Mouse (Mus musculus): ENCODE results near the gene Kpna7.
"Not testable (repeated sequence)": the region's sequence is repeated elsewhere in the genome, so short reads cannot be mapped to it uniquely, and the experiment has no call there.

Gene Kpna7

GRCm38 (mm10) chr5:145083632-145084451 lies at the start of gene Kpna7, which contains the start of gene Arpc1a:
TSS of gene Kpna7 (minus strand) at chr5:145084030.
TSS of gene Arpc1a (plus strand) at chr5:145083830.
- DNase-seq (ENCODE audit: low spot score in 2 of 2), result peak; percentile 94 to 96

DNA sequence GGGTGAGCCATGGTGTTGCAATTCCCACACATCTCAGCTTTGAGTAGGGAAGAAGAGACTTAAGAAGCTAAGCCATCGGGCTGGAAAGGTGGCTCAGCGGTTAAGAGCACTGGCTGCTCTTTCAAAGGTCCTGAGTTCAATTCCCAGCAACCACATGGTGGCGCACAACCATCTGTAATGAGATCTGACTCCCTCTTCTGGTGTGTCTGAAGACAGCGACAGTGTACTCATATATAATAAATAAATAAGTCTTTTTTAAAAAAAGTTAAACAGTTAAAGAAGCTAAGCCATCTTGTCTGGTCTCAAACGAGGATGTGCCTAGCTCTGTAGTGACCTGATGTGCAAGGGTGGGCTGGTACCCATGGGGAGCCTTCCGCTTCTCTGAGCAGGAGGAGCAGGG lies 49.4 kb upstream of the Kpna7 start:
- DNase-seq (ENCODE audit: low spot score in 2 of 2), result not testable (repeated sequence)

DNA sequence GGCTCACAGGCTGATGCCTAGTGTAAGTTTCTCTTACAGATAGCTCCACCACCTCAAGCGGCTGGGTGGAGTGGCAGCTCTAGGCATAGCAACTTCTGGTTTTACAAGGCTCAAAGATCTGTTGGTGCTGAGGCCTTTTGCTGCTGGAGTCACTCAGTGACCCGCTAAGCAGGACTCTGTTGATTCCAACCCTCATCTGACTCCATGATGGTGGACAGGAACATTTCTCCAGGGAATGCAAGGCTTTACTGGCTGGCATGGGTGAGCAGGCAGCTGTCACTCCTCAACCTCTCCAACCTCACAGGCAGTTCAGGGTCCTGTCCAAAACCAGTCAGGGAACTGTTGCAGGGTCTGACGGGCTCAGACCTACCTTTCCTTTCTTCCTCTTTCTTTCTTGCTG lies 47.2 kb upstream of the Kpna7 start:
- DNase-seq (ENCODE audit: low spot score in 2 of 2), result no peak

DNA sequence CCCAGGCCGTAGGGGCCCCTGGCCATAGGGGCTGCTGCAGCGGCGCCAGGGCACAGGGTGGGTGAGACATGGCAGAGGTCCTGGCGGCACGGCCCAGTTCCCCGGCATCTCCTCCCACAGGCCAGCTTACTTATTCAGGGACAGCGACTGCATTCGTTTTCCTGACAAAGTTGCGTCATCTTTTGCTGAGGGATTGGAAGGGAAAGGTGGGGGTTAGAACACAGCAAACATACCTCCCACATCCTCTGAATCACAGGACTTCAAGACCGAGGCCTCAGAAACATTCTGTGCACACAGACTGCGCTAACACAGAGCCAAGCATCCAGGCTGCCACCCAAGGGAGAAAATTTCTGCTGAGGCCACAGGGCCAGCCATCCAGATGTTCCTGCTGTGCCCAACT lies 46.4 kb upstream of the Kpna7 start:
- DNase-seq (ENCODE audit: low spot score in 2 of 2), result no peak

GRCm38 (mm10) chr5:145129773-145130172 lies 45.9 kb upstream of the Kpna7 start:
- not testable (repeated sequence) for DNase-seq (ENCODE audit: low spot score in 2 of 2)

GRCm38 (mm10) chr5:145129124-145129523 lies 45.3 kb upstream of the Kpna7 start:
- DNase-seq (ENCODE audit: low spot score in 2 of 2), result no peak

GRCm38 (mm10) chr5:145126580-145126979 lies 42.8 kb upstream of the Kpna7 start:
- no peak for DNase-seq (ENCODE audit: low spot score in 2 of 2)

- DNase-seq (ENCODE audit: low spot score in 2 of 2), result no peak
These were observed 39.6 kb upstream of the Kpna7 start for GRCm38 (mm10) chr5:145123396-145123795.

DNA sequence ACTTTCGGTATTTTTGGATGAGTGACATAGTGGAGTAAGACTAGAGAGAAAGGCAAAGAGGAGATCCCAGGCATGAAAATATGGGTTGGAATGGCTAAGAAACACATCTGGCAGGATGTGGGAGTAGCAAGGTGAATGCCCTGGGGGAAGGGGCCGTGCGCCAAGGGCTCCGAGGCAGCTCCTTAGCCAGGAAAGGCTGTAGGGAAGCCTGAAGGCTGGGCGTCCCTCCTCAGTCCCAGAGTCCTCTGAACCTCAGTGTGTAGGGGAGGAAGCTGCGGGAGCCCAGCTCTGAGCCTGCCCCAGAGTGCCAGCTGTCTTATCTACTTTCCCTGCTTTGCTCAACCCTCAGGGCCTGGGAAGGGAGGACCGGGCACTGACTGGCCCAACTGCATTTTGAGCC lies 37.1 kb upstream of the Kpna7 start:
- no peak for DNase-seq (ENCODE audit: low spot score in 2 of 2)

GRCm38 (mm10) chr5:145119385-145119784 lies 35.6 kb upstream of the Kpna7 start:
- DNase-seq (ENCODE audit: low spot score in 2 of 2), result no peak

GRCm38 (mm10) chr5:145118461-145118860 lies 34.6 kb upstream of the Kpna7 start:
- no peak for DNase-seq (ENCODE audit: low spot score in 2 of 2)

DNA sequence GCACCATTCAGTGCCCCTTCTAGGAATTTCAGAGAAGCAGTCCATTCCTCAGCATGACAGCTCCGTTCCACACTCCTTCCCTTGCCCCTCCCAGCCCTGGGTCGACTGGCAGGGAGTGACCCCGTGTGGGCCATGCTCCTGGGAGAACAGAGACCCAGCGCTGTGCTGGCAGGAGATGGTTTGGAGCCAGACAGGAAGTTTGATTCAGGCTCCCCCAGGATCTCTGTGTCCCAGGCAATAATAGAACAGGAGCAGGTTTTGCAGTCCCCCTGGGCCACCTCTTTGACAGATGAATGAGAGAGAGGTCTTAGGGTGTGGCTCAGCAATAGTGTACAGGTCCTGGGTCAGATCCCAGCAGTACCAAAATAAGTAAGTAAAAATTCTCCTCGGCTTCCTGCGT lies 34.2 kb upstream of the Kpna7 start:
- DNase-seq (ENCODE audit: low spot score in 2 of 2), result no peak

DNA sequence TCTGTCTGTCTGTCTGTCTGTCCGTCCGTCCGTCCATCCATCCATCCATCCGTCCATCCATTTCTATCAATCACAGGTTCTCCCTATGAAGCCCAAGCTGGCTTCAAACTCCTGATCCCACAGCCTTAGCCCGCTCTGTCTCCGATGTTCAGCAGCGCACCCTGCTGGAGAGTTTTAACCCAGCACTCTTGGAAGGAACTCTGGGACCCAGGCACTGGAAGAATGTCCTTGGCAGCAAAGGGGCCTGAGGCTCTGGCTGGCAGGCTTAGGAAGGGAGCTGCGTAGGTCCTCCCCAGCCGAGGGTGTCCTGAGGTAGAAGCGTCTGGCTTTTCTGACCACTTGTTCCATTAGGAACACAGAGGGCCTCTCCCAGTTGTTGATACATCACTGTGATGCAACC lies 33.1 kb upstream of the Kpna7 start:
- DNase-seq (ENCODE audit: low spot score in 2 of 2), result peak in 1 of 2 experiments; percentile 65

DNA sequence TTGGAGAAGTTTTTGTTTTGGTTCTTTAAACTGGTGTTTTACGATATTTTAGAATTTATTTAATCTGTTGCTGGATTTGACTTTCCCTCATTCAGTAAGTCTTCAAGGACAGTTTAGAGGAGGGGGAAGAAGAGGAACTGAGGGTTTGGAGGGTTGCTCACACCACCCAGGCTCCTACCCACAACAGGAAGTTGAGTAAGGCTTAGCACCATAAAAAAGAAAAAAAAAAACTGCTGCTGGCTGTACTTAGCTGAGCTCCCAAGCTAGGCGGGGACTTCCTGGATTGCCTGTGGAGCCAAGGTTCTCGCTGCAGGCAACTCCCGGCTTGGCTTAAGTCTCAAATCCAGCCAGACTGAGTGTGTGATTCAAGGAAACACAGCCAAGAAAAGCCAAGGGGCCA lies 32.5 kb upstream of the Kpna7 start:
- no peak for DNase-seq (ENCODE audit: low spot score in 2 of 2)

DNA sequence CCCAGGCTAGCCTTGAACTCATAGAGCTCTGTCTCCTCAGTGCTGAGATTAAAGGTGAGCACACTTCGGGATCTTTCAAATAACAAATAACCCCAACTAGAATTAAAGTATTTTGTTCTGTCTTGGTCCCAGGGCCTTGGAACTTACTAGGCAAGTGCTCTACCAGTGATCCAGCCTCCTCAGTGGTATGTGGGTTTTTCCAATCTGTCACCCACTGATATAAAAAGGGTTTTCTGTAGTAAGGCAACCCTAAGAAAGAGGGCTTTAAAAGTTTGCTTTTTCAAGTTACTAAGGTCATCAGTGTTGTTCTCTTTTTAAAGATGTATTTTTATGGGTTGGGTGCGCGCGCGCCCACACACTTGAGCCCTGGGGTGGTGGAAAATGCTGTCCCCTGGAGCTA lies 31.9 kb upstream of the Kpna7 start:
- DNase-seq (ENCODE audit: low spot score in 2 of 2), result no peak

DNA sequence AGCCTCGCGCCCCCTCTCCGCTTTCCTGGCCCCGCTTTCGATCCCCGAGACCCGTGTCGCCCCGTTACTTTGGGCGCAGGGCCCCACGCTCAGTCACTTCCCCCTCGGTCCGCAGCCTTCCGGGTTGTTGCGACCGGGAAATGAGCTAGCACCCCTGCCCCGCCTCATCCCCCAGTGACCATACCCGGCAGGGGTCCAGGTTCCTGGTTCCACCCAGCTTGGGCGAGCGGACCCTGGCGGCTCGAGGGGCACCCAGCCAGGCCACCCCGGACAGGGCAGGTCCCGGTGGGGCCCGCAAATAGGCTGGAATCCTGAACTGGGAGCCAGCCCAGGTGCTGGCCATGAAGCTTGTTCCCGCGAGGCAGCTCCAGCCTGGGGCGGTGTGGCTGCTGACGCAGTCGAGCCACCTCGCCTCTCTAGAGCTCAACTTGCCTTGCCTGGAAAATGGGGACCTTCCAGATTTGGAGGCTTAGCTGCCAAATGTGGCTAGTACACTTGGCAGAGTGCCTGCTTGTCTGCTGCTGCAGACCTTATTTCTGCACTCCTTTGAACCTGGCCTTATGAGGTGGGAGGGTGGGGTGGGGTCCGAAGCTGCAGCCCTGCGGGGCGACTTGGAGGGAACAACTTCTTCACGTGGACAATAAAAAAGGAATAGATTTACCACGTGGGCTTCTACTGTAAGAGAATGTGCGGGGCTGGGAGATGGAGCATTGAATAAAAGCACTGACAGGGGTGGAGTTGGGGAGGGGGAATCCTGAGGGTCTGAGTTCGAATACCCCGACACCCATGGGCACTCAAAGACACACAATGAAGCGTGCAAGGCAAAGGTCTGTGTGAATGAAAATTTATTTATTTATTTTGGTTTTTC lies 31.0 kb upstream of the Kpna7 start:
- DNase-seq (ENCODE audit: low spot score in 2 of 2), result peak in 1 of 2 experiments; percentile 67

GRCm38 (mm10) chr5:145114071-145114605 lies 30.3 kb upstream of the Kpna7 start, which contains the start of gene Arpc1b:
TSS of gene Arpc1b (plus strand) at chr5:145114215.
- peak in 1 of 2 experiments; percentile 59 for DNase-seq (ENCODE audit: low spot score in 2 of 2)

GRCm38 (mm10) chr5:145113416-145113815 lies 29.6 kb upstream of the Kpna7 start:
- no peak for DNase-seq (ENCODE audit: low spot score in 2 of 2)

GRCm38 (mm10) chr5:145112566-145112965 lies 28.7 kb upstream of the Kpna7 start:
- DNase-seq (ENCODE audit: low spot score in 2 of 2), result no peak

GRCm38 (mm10) chr5:145110401-145110800 lies 26.6 kb upstream of the Kpna7 start:
- no peak for DNase-seq (ENCODE audit: low spot score in 2 of 2)

- no peak for DNase-seq (ENCODE audit: low spot score in 2 of 2)
These were observed 22.0 kb upstream of the Kpna7 start for GRCm38 (mm10) chr5:145105694-145106275.

DNA sequence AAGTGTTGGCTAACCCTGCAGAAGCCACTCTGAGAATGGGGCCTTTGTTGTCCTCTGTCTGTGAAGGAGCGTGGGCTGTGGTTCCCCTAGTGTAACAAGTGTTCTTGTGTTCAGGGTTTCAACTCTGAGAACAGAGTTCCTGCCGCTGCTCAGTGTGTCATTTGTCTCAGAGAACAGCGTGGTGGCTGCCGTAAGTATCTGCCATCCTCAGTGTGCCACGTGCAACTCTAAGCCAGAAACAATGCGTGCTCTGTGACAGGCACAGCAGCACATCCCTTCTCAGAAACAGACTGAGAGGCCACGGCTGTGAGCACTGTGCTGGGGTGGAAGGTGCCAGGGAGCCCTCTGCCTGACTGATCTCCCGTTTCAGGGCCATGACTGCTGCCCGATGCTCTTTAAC lies 20.5 kb upstream of the Kpna7 start:
- DNase-seq (ENCODE audit: low spot score in 2 of 2), result peak; percentile 52 to 62
